Mouse (Mus musculus): ENCODE data around the gene Hdgf. TPM values are rescaled to one million over a fixed set of nuclear protein-coding genes. Genes with fewer than 3 reads are reported as not detected.

Gene Hdgf
- polyA plus RNA-seq, 1 experiment from 2014 or later = 186 TPM

GRCm38 (mm10) chr3:87906981-87907857, 1.1 kb downstream of the Hdgf start:
- peak; percentile 36 for ATAC-seq
- TF ChIP-seq CTCF (IDR thresholded peaks at IDR 0.05) (no peak), EP300 (IDR thresholded peaks at IDR 0.05) (peak; percentile 95)

DNA sequence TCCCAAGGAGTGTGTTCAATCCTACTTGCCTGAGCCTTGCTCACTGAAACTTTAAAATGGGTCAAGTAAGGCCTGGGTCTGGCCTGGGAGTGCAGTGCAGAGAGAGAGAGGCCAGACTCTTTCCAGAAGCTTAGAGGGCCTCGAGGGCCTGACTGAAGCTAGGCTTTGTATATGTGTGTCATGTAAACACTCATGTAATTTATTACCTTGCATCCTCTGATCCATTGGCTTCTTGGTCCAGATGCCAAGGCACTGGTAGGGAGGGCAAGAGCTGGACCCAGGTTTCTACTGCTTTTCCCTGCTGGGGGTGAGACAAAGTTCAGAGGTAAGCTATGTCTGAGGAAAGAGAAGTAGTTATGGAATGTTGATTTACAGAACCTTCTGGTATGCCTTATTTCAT, 1.8 kb downstream of the Hdgf start:
- no peak for ATAC-seq
- peak overlapping the region; percentile 99 for H3K4me3 ChIP-seq (ENCODE audit: low read depth, low read length)
- WGBS = 0% methylated on average over 1 of the region's 1 CpGs
- peak overlapping the region; percentile 61 for H3K4me2 ChIP-seq (replicated peaks; ENCODE audit: low read depth, low read length)
- H3K4me1 ChIP-seq (ENCODE audit: insufficient read depth, low read depth, low read length) = peaks cover 28% of the 10 kb centered on the region
- H3K9ac ChIP-seq (replicated peaks; ENCODE audit: low read depth) = peak overlapping the region; percentile 96
- H3K27me3 ChIP-seq (replicated peaks; ENCODE audit: insufficient read depth, low read length) = no peaks in the 10 kb centered on the region
- peak overlapping the region; percentile 97 for H3K27ac ChIP-seq (ENCODE audit: low read length)
- H3K9me3 ChIP-seq (ENCODE audit: low read length) = no peaks in the 10 kb centered on the region
- peak; percentile 29 for DNase-seq (ENCODE audit: low spot score)
- no peaks in the 10 kb centered on the region for H3K36me3 ChIP-seq (ENCODE audit: insufficient read depth, low read length)
- TF ChIP-seq CTCF (IDR thresholded peaks at IDR 0.05) = no peak
- no peak for TF ChIP-seq EP300 (IDR thresholded peaks at IDR 0.05)

More at GRCm38 (mm10) chr3:87906981-87907857, 1.1 kb downstream of the Hdgf start:
- Histone ChIP-seq H3K36me3 (ENCODE audit: insufficient read depth, low read length) (no peaks in the 10 kb centered on the region), H3K9ac (replicated peaks; ENCODE audit: low read depth) (peak overlapping the region; percentile 96), H3K4me3 (ENCODE audit: low read depth, low read length) (peak overlapping the region; percentile 99), H3K4me2 (replicated peaks; ENCODE audit: low read depth, low read length) (peak overlapping the region; percentile 61), H3K27ac (ENCODE audit: low read length) (peak overlapping the region; percentile 97), H3K4me1 (ENCODE audit: insufficient read depth, low read depth, low read length) (peaks cover 28% of the 10 kb centered on the region), H3K27me3 (replicated peaks; ENCODE audit: insufficient read depth, low read length) (no peaks in the 10 kb centered on the region), H3K9me3 (ENCODE audit: low read length) (no peaks in the 10 kb centered on the region)
- under 1% methylated on average over 26 of the region's 27 CpGs for WGBS
- peak; percentile 92 for DNase-seq (ENCODE audit: low spot score)

DNA sequence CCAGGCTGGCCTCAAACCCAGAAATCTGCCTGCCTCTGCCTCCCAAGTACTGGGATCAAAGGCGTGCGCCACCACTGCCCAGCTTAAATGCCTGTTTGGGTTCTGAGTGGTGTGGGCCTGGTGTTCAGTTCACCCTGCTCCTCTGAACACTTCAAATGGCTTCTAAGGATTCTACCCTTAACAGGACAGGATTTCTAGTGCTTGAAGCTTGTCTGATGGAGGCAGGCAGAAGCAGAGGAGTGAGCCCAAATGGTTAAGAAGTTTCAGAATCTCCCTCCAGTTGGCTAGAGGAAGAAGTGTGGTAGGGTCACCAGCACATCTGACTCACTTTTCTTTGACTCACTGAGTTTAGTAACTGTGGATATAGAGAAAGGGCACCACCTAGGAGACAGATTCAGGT, 3.3 kb downstream of the Hdgf start:
- H3K27me3 ChIP-seq (replicated peaks; ENCODE audit: insufficient read depth, low read length) = no peaks in the 10 kb centered on the region
- H3K27ac ChIP-seq (ENCODE audit: low read length) = peak overlapping the region; percentile 97
- TF ChIP-seq EP300 (IDR thresholded peaks at IDR 0.05) (no peak), CTCF (IDR thresholded peaks at IDR 0.05) (no peak)
- no peak overlapping the region for H3K4me3 ChIP-seq (ENCODE audit: low read depth, low read length)
- DNase-seq (ENCODE audit: low spot score) (peak; percentile 36), ATAC-seq (no peak)
- 85% methylated on average over 2 of the region's 2 CpGs for WGBS
- H3K9ac ChIP-seq (replicated peaks; ENCODE audit: low read depth) = no peak overlapping the region
- H3K4me1 ChIP-seq (ENCODE audit: insufficient read depth, low read depth, low read length) = peaks cover 28% of the 10 kb centered on the region
- no peaks in the 10 kb centered on the region for H3K9me3 ChIP-seq (ENCODE audit: low read length)
- peaks cover 5% of the 10 kb centered on the region; the same call in 1 of the 2 replicates for H3K36me3 ChIP-seq (ENCODE audit: insufficient read depth, low read length)
- H3K4me2 ChIP-seq (replicated peaks; ENCODE audit: low read depth, low read length) = peak overlapping the region; percentile 53

GRCm38 (mm10) chr3:87909874-87910273, 3.8 kb downstream of the Hdgf start:
- no peak for ATAC-seq
- TF ChIP-seq CTCF (IDR thresholded peaks at IDR 0.05) = no peak
- no peak for TF ChIP-seq EP300 (IDR thresholded peaks at IDR 0.05)
- DNase-seq (ENCODE audit: low spot score) = peak; percentile 73
- peaks cover 5% of the 10 kb centered on the region; the same call in 1 of the 2 replicates for H3K36me3 ChIP-seq (ENCODE audit: insufficient read depth, low read length)
- WGBS = 10% methylated on average over 4 of the region's 4 CpGs
- peak overlapping the region; percentile 53 for H3K4me2 ChIP-seq (replicated peaks; ENCODE audit: low read depth, low read length)
- no peaks in the 10 kb centered on the region for H3K27me3 ChIP-seq (replicated peaks; ENCODE audit: insufficient read depth, low read length)
- H3K4me3 ChIP-seq (ENCODE audit: low read depth, low read length) = peak overlapping the region; percentile 33; the same call in 1 of the 2 replicates
- peaks cover 28% of the 10 kb centered on the region for H3K4me1 ChIP-seq (ENCODE audit: insufficient read depth, low read depth, low read length)
- H3K9me3 ChIP-seq (ENCODE audit: low read length) = no peaks in the 10 kb centered on the region
- H3K27ac ChIP-seq (ENCODE audit: low read length) = peak overlapping the region; percentile 97
- H3K9ac ChIP-seq (replicated peaks; ENCODE audit: low read depth) = peak overlapping the region; percentile 23; the same call in 1 of the 2 replicates

DNA sequence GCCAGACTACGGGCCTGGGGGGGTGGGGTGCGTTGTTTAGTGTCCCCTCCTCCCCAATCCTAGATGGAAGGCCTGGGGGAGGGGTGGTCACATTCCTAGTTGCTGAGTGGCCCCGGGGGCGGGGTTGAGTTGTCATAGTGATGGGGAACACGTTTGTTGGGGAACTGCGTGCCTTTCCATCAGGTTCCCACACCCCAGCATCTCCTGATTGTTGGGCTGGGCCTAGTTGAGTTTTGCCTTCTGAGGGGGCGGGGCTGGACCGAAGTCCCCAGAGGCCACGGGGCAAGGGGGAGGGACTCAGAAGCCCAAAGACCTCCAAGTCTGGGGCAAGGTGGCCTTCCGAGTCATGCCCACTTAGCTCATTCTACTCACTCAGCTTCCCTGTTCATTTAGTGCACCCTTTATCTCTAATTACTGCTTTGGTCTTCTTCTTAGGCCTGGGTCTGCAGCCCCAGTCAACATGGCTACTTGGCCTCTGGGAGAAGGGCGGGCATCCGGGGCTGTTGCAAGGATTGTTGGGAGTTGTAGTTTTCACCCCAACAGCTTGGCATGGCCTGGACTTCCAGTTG, 4.5 kb downstream of the Hdgf start:
- H3K27ac ChIP-seq (ENCODE audit: low read length) = peak overlapping the region; percentile 97
- DNase-seq (ENCODE audit: low spot score) (peak; percentile 95), ATAC-seq (peak; percentile 61)
- H3K4me1 ChIP-seq (ENCODE audit: insufficient read depth, low read depth, low read length) = peaks cover 28% of the 10 kb centered on the region
- TF ChIP-seq EP300 (IDR thresholded peaks at IDR 0.05) (peak; percentile 83), CTCF (IDR thresholded peaks at IDR 0.05) (no peak)
- peak overlapping the region; percentile 53 for H3K4me2 ChIP-seq (replicated peaks; ENCODE audit: low read depth, low read length)
- no peaks in the 10 kb centered on the region for H3K9me3 ChIP-seq (ENCODE audit: low read length)
- peaks cover 5% of the 10 kb centered on the region for H3K36me3 ChIP-seq (ENCODE audit: insufficient read depth, low read length)
- H3K27me3 ChIP-seq (replicated peaks; ENCODE audit: insufficient read depth, low read length) = no peaks in the 10 kb centered on the region
- H3K9ac ChIP-seq (replicated peaks; ENCODE audit: low read depth) = no peak overlapping the region; the same call in 1 of the 2 replicates
- 11% methylated on average over 12 of the region's 12 CpGs for WGBS
- H3K4me3 ChIP-seq (ENCODE audit: low read depth, low read length) = peak overlapping the region; percentile 33

DNA sequence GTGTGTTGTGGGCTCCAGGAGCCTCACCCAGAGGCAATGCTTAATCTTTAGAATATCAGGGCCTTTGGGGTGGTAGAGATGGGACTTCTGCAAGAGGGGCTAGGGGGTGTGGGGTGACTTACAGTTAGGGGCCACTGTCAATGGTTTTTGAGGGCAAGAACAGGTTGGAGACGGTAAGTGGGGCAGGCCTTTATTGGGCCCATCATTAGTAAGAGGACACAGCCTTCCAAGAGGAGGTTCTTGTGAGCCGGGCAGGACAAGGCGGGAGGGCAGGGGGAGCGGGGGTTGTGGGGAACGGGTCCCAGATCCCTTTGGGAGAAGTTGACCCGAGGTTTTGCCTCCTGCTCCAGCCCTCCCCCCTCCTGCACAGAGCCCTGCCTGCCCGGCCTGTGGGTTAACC, 7.4 kb downstream of the Hdgf start:
- H3K4me3 ChIP-seq (ENCODE audit: low read depth, low read length) = no peak overlapping the region
- peaks cover 16% of the 10 kb centered on the region for H3K36me3 ChIP-seq (ENCODE audit: insufficient read depth, low read length)
- no peak overlapping the region for H3K27ac ChIP-seq (ENCODE audit: low read length)
- no peaks in the 10 kb centered on the region for H3K27me3 ChIP-seq (replicated peaks; ENCODE audit: insufficient read depth, low read length)
- WGBS = 83% methylated on average over 6 of the region's 7 CpGs
- ATAC-seq = no peak
- no peaks in the 10 kb centered on the region for H3K9me3 ChIP-seq (ENCODE audit: low read length)
- no peak overlapping the region for H3K4me2 ChIP-seq (replicated peaks; ENCODE audit: low read depth, low read length)
- H3K9ac ChIP-seq (replicated peaks; ENCODE audit: low read depth) = no peak overlapping the region
- TF ChIP-seq CTCF (IDR thresholded peaks at IDR 0.05) (no peak), EP300 (IDR thresholded peaks at IDR 0.05) (no peak)
- H3K4me1 ChIP-seq (ENCODE audit: insufficient read depth, low read depth, low read length) = peaks cover 19% of the 10 kb centered on the region; the same call in 1 of the 2 replicates
- no peak for DNase-seq (ENCODE audit: low spot score)

Data from lung, postnatal 0 days (tissue).